Mouse (Mus musculus) hindbrain, embryonic 14.5 days (tissue): ENCODE measurements around the gene Vnn1. TPM values are rescaled to one million over a fixed set of nuclear protein-coding genes. Genes with fewer than 3 reads are reported as not detected.
A peak's percentile ranks its signal among the peaks of the same experiment; 100 is the strongest.

Source experiments
- ATAC-seq: fragments of 200-750 bp; cut with Nextera tagmentation; 2 replicates; pipeline ENCODE4 v1.8.0; 2017; ENCODE audit warnings: moderate number of reproducible peaks, mild to moderate bottlenecking, moderate TSS enrichment, moderate library complexity; ENCODE audit not compliant: low FRiP score
- DNase-seq: peaks from one replicate; pipeline ENCODE4 v3.0.0-alpha.2; 2015; ENCODE audit warnings: low spot score
- H3K27ac ChIP-seq: fragments of 300-500 bp; sonication (generic); 2 replicates; pipeline ENCODE4 v1.5.1; 2014; ENCODE audit warnings: mild to moderate bottlenecking, moderate library complexity
- H3K27me3 ChIP-seq: fragments of 300-500 bp; sonication (generic); 2 replicates; pipeline ENCODE4 v1.6.1; 2014; ENCODE audit warnings: mild to moderate bottlenecking, low read length, mixed read lengths; ENCODE audit not compliant: control insufficient read depth, insufficient read depth
- H3K36me3 ChIP-seq: fragments of 300-500 bp; sonication (generic); replicated peaks from 2 replicates; pipeline ENCODE4 v1.6.1; 2014; ENCODE audit not compliant: control insufficient read depth, insufficient read depth
- H3K4me1 ChIP-seq: fragments of 300-500 bp; sonication (generic); replicated peaks from 2 replicates; pipeline ENCODE4 v1.6.1; 2014; ENCODE audit warnings: antibody characterized with exemption, low read length, mixed read lengths; ENCODE audit not compliant: control insufficient read depth, insufficient read depth
- H3K4me2 ChIP-seq: fragments of 300-500 bp; sonication (generic); replicated peaks from 2 replicates; pipeline ENCODE4 v1.6.1; 2014; ENCODE audit warnings: mild to moderate bottlenecking, moderate library complexity
- H3K4me3 ChIP-seq: fragments of 300-500 bp; sonication (generic); replicated peaks from 2 replicates; pipeline ENCODE4 v1.5.1; 2014; ENCODE audit warnings: mild to moderate bottlenecking, low read length
- H3K9ac ChIP-seq: fragments of 300-500 bp; sonication (generic); 2 replicates; pipeline ENCODE4 v1.6.1; 2014
- H3K9me3 ChIP-seq: fragments of 300-500 bp; sonication (generic); 2 replicates; pipeline ENCODE4 v1.6.1; 2016; ENCODE audit warnings: low read length; ENCODE audit not compliant: control insufficient read depth
- WGBS: fragments of 180-500 bp; shearing (Covaris S2); extraction: QIAGEN DNeasy Blood & Tissue Kit; methylation state at CpG from one replicate; pipeline ENCODE4 v1.1.7; 2014; 5-methylcytosine and 5-hydroxymethylcytosine counted together
- polyA plus RNA-seq: library from polyadenylated mRNA; unstranded; fragments of >200 nt; fragmentation: Nextera tagmentation; extraction: Ambion mirVana; gene quantifications from 2 replicates; pipeline ENCODE4 v1.2.1, GENCODE M21; 2014

Vnn1 gene
- 0.33 TPM in 1 of 2 replicates, not detected in the other for polyA plus RNA-seq

- DNase-seq (no peak), ATAC-seq (no peak)
- H3K27me3 ChIP-seq, result no peaks in the 10 kb centered on the region
- H3K9ac ChIP-seq, result no peak within 1 kb of the TSS
- no peaks in the 10 kb centered on the region for H3K9me3 ChIP-seq
- 42% methylated on average over 21 of the region's 21 CpGs for WGBS
- H3K27ac ChIP-seq, result no peak within 1 kb of the TSS
- H3K4me1 ChIP-seq, result no peaks in the 10 kb centered on the region
- peak within 1 kb of the TSS; percentile 43 for H3K4me2 ChIP-seq
- 0 out of 2 replicates have a peak within 1 kb of the TSS, but pooled peaks have one; percentile 9 for H3K4me3 ChIP-seq
- H3K36me3 ChIP-seq, result no peaks in the 10 kb centered on the region
These were observed at the start of gene Vnn1 for GRCm38 (mm10) chr10:23894601-23895349. Gene Vnn1 (plus strand): TSS chr10:23894688.

GRCm38 (mm10) chr10:23851228-23851912 lies 43.1 kb upstream of the Vnn1 start, which contains the start of gene Vnn3:
Gene Vnn3 (plus strand): TSS chr10:23851462.
- H3K9me3 ChIP-seq, result no peaks in the 10 kb centered on the region
- DNase-seq (no peak), ATAC-seq (no peak)
- no peak within 1 kb of the TSS for H3K9ac ChIP-seq
- no peaks in the 10 kb centered on the region for H3K36me3 ChIP-seq
- H3K27ac ChIP-seq, result no peak within 1 kb of the TSS
- WGBS, result 88% methylated on average over 4 of the region's 4 CpGs
- no peak within 1 kb of the TSS for H3K4me2 ChIP-seq
- no peak within 1 kb of the TSS for H3K4me3 ChIP-seq
- H3K27me3 ChIP-seq, result no peaks in the 10 kb centered on the region
- no peaks in the 10 kb centered on the region for H3K4me1 ChIP-seq

GRCm38 (mm10) chr10:23852096-23852495 lies 42.4 kb upstream of the Vnn1 start:
- Histone ChIP-seq H3K36me3 (no peaks in the 10 kb centered on the region), H3K9me3 (no peaks in the 10 kb centered on the region), H3K27me3 (no peaks in the 10 kb centered on the region), H3K4me2 (no peak overlapping the region), H3K4me1 (no peaks in the 10 kb centered on the region), H3K27ac (no peak overlapping the region), H3K4me3 (no peak overlapping the region), H3K9ac (no peak overlapping the region)
- no peak for ATAC-seq
- DNase-seq, result no peak
- 87% methylated on average over 2 of the region's 2 CpGs for WGBS

- H3K27ac ChIP-seq, result no peak overlapping the region
- no peak overlapping the region for H3K9ac ChIP-seq
- DNase-seq, result no peak
- peaks cover 6% of the 10 kb centered on the region; the same call in 1 of the 2 replicates for H3K9me3 ChIP-seq
- H3K4me1 ChIP-seq, result no peaks in the 10 kb centered on the region
- no peak for ATAC-seq
- H3K4me2 ChIP-seq, result no peak overlapping the region
- H3K36me3 ChIP-seq, result no peaks in the 10 kb centered on the region
- no peak overlapping the region for H3K4me3 ChIP-seq
- no peaks in the 10 kb centered on the region for H3K27me3 ChIP-seq
- 82% methylated on average over 9 of the region's 9 CpGs for WGBS
These were observed 29.9 kb upstream of the Vnn1 start for GRCm38 (mm10) chr10:23864362-23865312.

- Histone ChIP-seq H3K9ac (no peak overlapping the region), H3K4me2 (no peak overlapping the region), H3K27me3 (no peaks in the 10 kb centered on the region), H3K27ac (no peak overlapping the region), H3K36me3 (no peaks in the 10 kb centered on the region), H3K9me3 (no peaks in the 10 kb centered on the region), H3K4me3 (no peak overlapping the region), H3K4me1 (no peaks in the 10 kb centered on the region)
- no peak for ATAC-seq
- 88% methylated on average over 6 of the region's 6 CpGs for WGBS
- no peak for DNase-seq
These were observed 13.8 kb upstream of the Vnn1 start for GRCm38 (mm10) chr10:23880695-23881094.

GRCm38 (mm10) chr10:23884910-23885309 lies 9.6 kb upstream of the Vnn1 start:
- Histone ChIP-seq H3K9ac (no peak overlapping the region), H3K4me3 (no peak overlapping the region), H3K27me3 (no peaks in the 10 kb centered on the region), H3K4me2 (no peak overlapping the region), H3K36me3 (no peaks in the 10 kb centered on the region), H3K27ac (no peak overlapping the region), H3K9me3 (no peaks in the 10 kb centered on the region), H3K4me1 (no peaks in the 10 kb centered on the region)
- WGBS, result 92% methylated on average over 1 of the region's 1 CpGs
- ATAC-seq, result no peak
- DNase-seq, result no peak

GRCm38 (mm10) chr10:23886060-23886459 lies 8.4 kb upstream of the Vnn1 start:
- no peak overlapping the region for H3K4me2 ChIP-seq

GRCm38 (mm10) chr10:23892987-23893386 lies 1.5 kb upstream of the Vnn1 start:
- Histone ChIP-seq H3K4me2 (no peak overlapping the region), H3K27ac (no peak overlapping the region), H3K4me1 (no peaks in the 10 kb centered on the region), H3K36me3 (no peaks in the 10 kb centered on the region), H3K27me3 (no peaks in the 10 kb centered on the region), H3K9me3 (no peaks in the 10 kb centered on the region), H3K9ac (no peak overlapping the region), H3K4me3 (no peak overlapping the region)
- 92% methylated on average over 1 of the region's 1 CpGs for WGBS
- no peak for DNase-seq
- no peak for ATAC-seq

More at GRCm38 (mm10) chr10:23886060-23886459, 8.4 kb upstream of the Vnn1 start:
- no peaks in the 10 kb centered on the region for H3K27me3 ChIP-seq
- no peak overlapping the region for H3K9ac ChIP-seq
- no peaks in the 10 kb centered on the region for H3K4me1 ChIP-seq
- H3K27ac ChIP-seq, result no peak overlapping the region
- 76% methylated on average over 3 of the region's 3 CpGs for WGBS
- H3K9me3 ChIP-seq, result no peaks in the 10 kb centered on the region
- H3K4me3 ChIP-seq, result no peak overlapping the region
- DNase-seq, result no peak
- no peak for ATAC-seq
- H3K36me3 ChIP-seq, result no peaks in the 10 kb centered on the region

GRCm38 (mm10) chr10:23895376-23895775 lies 888 bp downstream of the Vnn1 start:
- 83% methylated on average over 7 of the region's 7 CpGs for WGBS
- ATAC-seq (no peak), DNase-seq (no peak)
- H3K27me3 ChIP-seq, result no peaks in the 10 kb centered on the region
- H3K27ac ChIP-seq, result no peak overlapping the region
- H3K4me1 ChIP-seq, result no peaks in the 10 kb centered on the region
- H3K4me2 ChIP-seq, result no peak overlapping the region; the same call in 1 of the 2 replicates
- H3K9me3 ChIP-seq, result no peaks in the 10 kb centered on the region
- H3K9ac ChIP-seq, result no peak overlapping the region
- H3K4me3 ChIP-seq, result no peak overlapping the region
- H3K36me3 ChIP-seq, result no peaks in the 10 kb centered on the region
